Mouse (Mus musculus): Measurements from ENCODE around the gene Ddx54.

- TF ChIP-seq EP300 (optimal IDR thresholded peaks at IDR 0.05) (no peak), CTCF (IDR thresholded peaks at IDR 0.05; ENCODE audit: low read depth) (no peak)
Measured at GRCm38 (mm10) chr5:120651230-120651629, 38.7 kb downstream of the Ddx54 start.
